Mouse (Mus musculus): ENCODE results near the gene Ephb1. TPM values are rescaled to one million over a fixed set of nuclear protein-coding genes. Genes with fewer than 3 reads are reported as not detected.

Gene Ephb1
- total and polyA plus RNA-seq, 3 experiments: not detected

DNA sequence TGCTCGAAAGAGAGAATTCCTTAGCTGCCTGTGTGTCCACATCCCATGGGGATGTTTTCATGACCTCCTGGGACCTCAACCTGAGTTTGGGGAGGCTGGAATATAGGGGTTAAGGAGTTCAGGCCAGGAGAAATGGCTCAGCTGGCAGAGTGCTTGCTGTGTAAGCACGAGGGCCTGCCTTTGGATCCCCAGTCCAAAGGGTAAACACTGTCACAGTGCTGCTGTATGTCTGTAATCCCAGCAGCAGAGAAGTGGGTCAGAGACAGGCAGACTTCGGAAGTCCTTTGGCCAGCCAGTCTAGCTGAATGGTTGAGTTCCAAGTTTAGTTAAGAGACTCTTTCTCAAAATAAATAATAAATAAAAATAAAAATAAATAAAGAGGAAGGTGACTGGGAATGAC, 48.2 kb upstream of the Ephb1 start:
- Histone ChIP-seq H3K27ac (ENCODE audit: insufficient read depth, low read depth) (no peak overlapping the region), H3K36me3 (replicated peaks in 1 of 2; ENCODE audit: control insufficient read depth in 1 of 2, insufficient read depth in 1 of 2, low read length in 1 of 2) (no peaks in the 10 kb centered on the region), H3K79me2 (replicated peaks; ENCODE audit: control insufficient read depth, extremely low read depth, insufficient read depth, poor library complexity, severe bottlenecking) (no peaks in the 10 kb centered on the region), H3K4me3 (replicated peaks in 1 of 3; ENCODE audit: low read depth in 2 of 3, low read length in 2 of 3, poor library complexity in 1 of 3) (no peak overlapping the region), H3K4me2 (ENCODE audit: insufficient read depth, low read depth, poor library complexity, severe bottlenecking) (no peak overlapping the region), H3K9ac (ENCODE audit: insufficient read depth, low read depth) (no peak overlapping the region), H3K27me3 (replicated peaks) (no peaks in the 10 kb centered on the region), H3K4me1 (ENCODE audit: control insufficient read depth in 1 of 2, insufficient read depth in 2 of 2) (no peaks in the 10 kb centered on the region), H3K9me3 (replicated peaks; ENCODE audit: low read length) (peaks cover 86% of the 10 kb centered on the region)
- TF ChIP-seq ZNF384 (IDR thresholded peaks at IDR 0.05; ENCODE audit: low read depth, low read length): no peak
- no peak for TF ChIP-seq PAX5 (IDR thresholded peaks at IDR 0.05; ENCODE audit: low read length)
- TF ChIP-seq USF1 (IDR thresholded peaks at IDR 0.05; ENCODE audit: low read depth, low read length): no peak
- TF ChIP-seq NELFE (IDR thresholded peaks at IDR 0.05; ENCODE audit: low read depth, low read length): no peak
- TF ChIP-seq ELF1 (IDR thresholded peaks at IDR 0.05; ENCODE audit: low read depth, low read length): no peak
- no peak for TF ChIP-seq GABPA (IDR thresholded peaks at IDR 0.05; ENCODE audit: insufficient replicate concordance, low read depth, low read length)
- TF ChIP-seq E2F4 (IDR thresholded peaks at IDR 0.05; ENCODE audit: insufficient replicate concordance, low read depth, low read length): no peak
- no peak for TF ChIP-seq ZKSCAN1 (IDR thresholded peaks at IDR 0.05; ENCODE audit: borderline replicate concordance, low read depth, low read length)
- TF ChIP-seq EP300 (IDR thresholded peaks at IDR 0.05; ENCODE audit: low read length): no peak
- TF ChIP-seq CTCF (conservative IDR thresholded peaks at IDR 0.05 in 1 of 2, IDR thresholded peaks at IDR 0.05 in 1 of 2; ENCODE audit: low read depth in 2 of 2, low read length in 2 of 2): no peak
- no peak for TF ChIP-seq JUND (conservative IDR thresholded peaks at IDR 0.05; ENCODE audit: low read depth, low read length)
- TF ChIP-seq NRF1 (IDR thresholded peaks at IDR 0.05; ENCODE audit: low read depth, low read length): no peak
- no peak for TF ChIP-seq ETS1 (conservative IDR thresholded peaks at IDR 0.05; ENCODE audit: low read depth, low read length)
- no peak for TF ChIP-seq SMC3 (IDR thresholded peaks at IDR 0.05; ENCODE audit: low read depth, low read length)
- TF ChIP-seq RCOR1 (conservative IDR thresholded peaks at IDR 0.05; ENCODE audit: low read depth, low read length): no peak
- no peak for TF ChIP-seq MAX (IDR thresholded peaks at IDR 0.05; ENCODE audit: low read length)
- TF ChIP-seq POLR2A (IDR thresholded peaks at IDR 0.05; ENCODE audit: low read depth, low read length): no peak
- no peak for TF ChIP-seq ZMIZ1 (IDR thresholded peaks at IDR 0.05; ENCODE audit: low read depth, low read length)
- no peak for DNase-seq (ENCODE audit: extremely low read depth)
- dilution Hi-C loops (cut with MboI; ENCODE audit: extremely low pct_ligation_motif_present, extremely low pct_unique_long_range_greater_than_20kb, low sequenced_read_pairs) (no loop called here), in situ Hi-C loops (cut with MboI; ENCODE audit: low pct_ligation_motif_present, low pct_unique_long_range_greater_than_20kb, low sequenced_read_pairs) (no loop called here)

DNA sequence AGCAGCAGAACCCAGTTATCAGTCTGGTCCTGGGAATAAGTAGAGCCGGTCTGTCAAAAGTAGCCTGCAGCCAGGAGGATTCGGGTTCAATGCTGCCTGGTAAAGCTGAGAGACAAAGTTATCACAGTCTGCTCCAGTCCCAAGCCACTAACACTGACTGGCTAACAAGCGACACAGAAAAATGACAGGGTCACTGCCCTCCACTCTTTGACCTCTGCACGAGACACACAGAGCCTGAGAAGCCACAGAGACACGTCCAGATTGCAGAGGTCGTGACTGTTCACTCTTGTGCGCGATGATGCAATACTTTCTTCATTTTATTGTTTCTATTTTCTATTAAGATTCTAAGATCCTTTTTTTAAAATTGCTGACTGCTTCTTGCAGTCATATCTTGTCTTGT, 33.8 kb upstream of the Ephb1 start:
- no peak for DNase-seq (ENCODE audit: extremely low read depth)
- H3K79me2 ChIP-seq (replicated peaks; ENCODE audit: control insufficient read depth, extremely low read depth, insufficient read depth, poor library complexity, severe bottlenecking): no peaks in the 10 kb centered on the region
- no peaks in the 10 kb centered on the region for H3K27me3 ChIP-seq (replicated peaks)
- no peak overlapping the region for H3K4me3 ChIP-seq (replicated peaks in 1 of 3; ENCODE audit: low read depth in 2 of 3, low read length in 2 of 3, poor library complexity in 1 of 3)
- in situ Hi-C loops (cut with MboI; ENCODE audit: low pct_ligation_motif_present, low pct_unique_long_range_greater_than_20kb, low sequenced_read_pairs) (no loop called here), dilution Hi-C loops (cut with MboI; ENCODE audit: extremely low pct_ligation_motif_present, extremely low pct_unique_long_range_greater_than_20kb, low sequenced_read_pairs) (no loop called here)
- no peaks in the 10 kb centered on the region for H3K4me1 ChIP-seq (ENCODE audit: control insufficient read depth in 1 of 2, insufficient read depth in 2 of 2)
- H3K4me2 ChIP-seq (ENCODE audit: insufficient read depth, low read depth, poor library complexity, severe bottlenecking): no peak overlapping the region
- TF ChIP-seq MYC (IDR thresholded peaks at IDR 0.05; ENCODE audit: low read depth, low read length) (no peak), ZMIZ1 (IDR thresholded peaks at IDR 0.05; ENCODE audit: low read depth, low read length) (no peak), MXI1 (IDR thresholded peaks at IDR 0.05; ENCODE audit: low read depth, low read length) (no peak), KAT2A (IDR thresholded peaks at IDR 0.05; ENCODE audit: insufficient replicate concordance, low read length) (no peak), MAX (IDR thresholded peaks at IDR 0.05; ENCODE audit: low read length) (no peak), BHLHE40 (IDR thresholded peaks at IDR 0.05; ENCODE audit: low read depth, low read length) (no peak), E2F4 (IDR thresholded peaks at IDR 0.05; ENCODE audit: insufficient replicate concordance, low read depth, low read length) (no peak), USF1 (IDR thresholded peaks at IDR 0.05; ENCODE audit: low read depth, low read length) (no peak)
- H3K9ac ChIP-seq (ENCODE audit: insufficient read depth, low read depth): no peak overlapping the region
- no peak overlapping the region for H3K27ac ChIP-seq (ENCODE audit: insufficient read depth, low read depth)
- H3K9me3 ChIP-seq (replicated peaks; ENCODE audit: low read length): peaks cover 80% of the 10 kb centered on the region
- H3K36me3 ChIP-seq (replicated peaks in 1 of 2; ENCODE audit: control insufficient read depth in 1 of 2, insufficient read depth in 1 of 2, low read length in 1 of 2): no peaks in the 10 kb centered on the region

All from CH12.LX (cell line).